Mouse (Mus musculus) left cerebral cortex, postnatal 25 days (tissue): ENCODE results near the gene Cyp4f13. TPM values are rescaled to one million over a fixed set of nuclear protein-coding genes. Genes with fewer than 3 reads are reported as not detected.

ENCODE experiments used
- total RNA-seq, 2 experiments: library from RNA; stranded (reverse); gene quantifications; 2 replicates each; pipeline ENCODE4 v1.2.3; 2021

The Cyp4f13 gene
- total RNA-seq, 2 experiments from 2014 or later, result 14.8 to 20.8 TPM

Other genes with a start within 250 kb of the Cyp4f13 start
- gene Zfp871, start 159.1 kb downstream of the Cyp4f13 start, total RNA-seq, result 10 to 100 TPM; 84.8 to 93.7 TPM
- gene Zfp811, start 137.5 kb downstream of the Cyp4f13 start, total RNA-seq, result 1 to 10 TPM; 6.1 to 7.5 TPM
- gene Zfp799, start 117.1 kb downstream of the Cyp4f13 start, total RNA-seq, result 10 to 100 TPM; 27.0 to 32.1 TPM
- gene Zfp870, start 55.8 kb downstream of the Cyp4f13 start, total RNA-seq, result 1 to 10 TPM; 7.9 to 9.2 TPM
- gene Cyp4f14, start 30.1 kb downstream of the Cyp4f13 start, total RNA-seq, result 1 to 10 TPM; 6.0 to 6.6 TPM
- gene Zfp472, start 18.4 kb upstream of the Cyp4f13 start, total RNA-seq, result 1 to 10 TPM; 4.9 to 6.3 TPM
- gene Zfp952, start 45.7 kb upstream of the Cyp4f13 start, total RNA-seq, result 10 to 100 TPM; 16.1 to 18.0 TPM
- gene Zfp763, start 86.0 kb upstream of the Cyp4f13 start, total RNA-seq, result 10 to 100 TPM; 19.0 to 24.6 TPM
- gene 4921501E09Rik, start 120.7 kb upstream of the Cyp4f13 start, total RNA-seq, result not detected
- gene Zfp563, start 141.9 kb upstream of the Cyp4f13 start, total RNA-seq, result 10 to 100 TPM; 17.5 to 19.5 TPM
- gene Morc2b, start 192.3 kb upstream of the Cyp4f13 start, total RNA-seq, result 1 to 10 TPM; 2.8 to 3.0 TPM
- not detected for gene Olfr55, start 221.0 kb upstream of the Cyp4f13 start, total RNA-seq
- not detected for gene Olfr239, start 243.9 kb upstream of the Cyp4f13 start, total RNA-seq